Mouse (Mus musculus): ENCODE results near the gene Vps52.

The Vps52 gene

GRCm38 (mm10) chr17:33955555-33956214, at the start of gene Vps52, which contains the start of gene Rps18:
Gene Vps52, plus strand, starts transcription at chr17:33955812.
Gene Rps18, minus strand, starts transcription at chr17:33956001.
- DNase-seq (ENCODE audit: low spot score): peak; percentile 95

GRCm38 (mm10) chr17:33908331-33909076, 47.1 kb upstream of the Vps52 start:
- no peak for DNase-seq (ENCODE audit: low spot score)

DNA sequence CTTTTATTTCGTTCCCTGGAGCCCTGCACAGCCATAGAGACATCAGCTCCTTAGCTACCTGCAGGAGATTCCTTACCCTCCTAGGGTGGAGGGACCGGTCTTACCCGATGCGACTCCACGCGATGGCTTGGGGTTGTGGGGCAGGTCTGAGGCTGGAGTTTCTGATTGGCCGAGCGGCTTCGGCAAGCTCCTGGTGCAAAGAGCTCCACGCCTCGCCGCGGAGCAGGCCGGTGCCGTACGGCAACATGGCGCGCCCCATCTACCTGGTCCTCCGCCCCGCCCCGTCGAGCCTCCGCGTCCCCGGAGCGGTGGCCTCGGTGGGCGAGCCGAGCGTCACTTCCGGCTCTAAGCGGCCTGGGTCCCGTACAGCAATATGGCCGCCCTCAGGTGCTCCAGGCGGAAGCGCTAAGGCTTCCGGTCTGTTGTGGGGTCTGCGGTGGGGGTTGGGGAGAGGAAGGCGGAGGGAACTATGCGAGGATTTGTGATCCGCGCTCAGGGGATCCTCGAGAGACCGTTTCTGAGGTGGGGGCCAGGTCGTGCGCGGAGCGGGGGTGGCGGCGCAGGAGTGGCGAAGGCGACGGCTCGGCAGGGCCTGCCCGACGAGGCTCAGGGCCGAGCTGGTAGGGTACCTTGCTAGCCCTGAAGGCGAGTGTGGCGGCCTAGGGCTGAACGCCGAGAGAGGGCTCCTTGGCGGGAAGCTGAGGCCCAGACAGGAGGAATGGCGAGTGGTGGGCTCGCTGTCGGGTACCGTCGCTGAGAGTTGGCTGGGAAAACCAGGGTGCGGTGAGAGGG, 46.3 kb upstream of the Vps52 start, which contains the start of gene Daxx:
TSS of gene Daxx (plus strand) at position 338 of the 792 bp plus-strand sequence.
- DNase-seq (ENCODE audit: low spot score): peak; percentile 88

GRCm38 (mm10) chr17:33909869-33910250, 45.8 kb upstream of the Vps52 start:
- DNase-seq (ENCODE audit: low spot score): no peak

DNA sequence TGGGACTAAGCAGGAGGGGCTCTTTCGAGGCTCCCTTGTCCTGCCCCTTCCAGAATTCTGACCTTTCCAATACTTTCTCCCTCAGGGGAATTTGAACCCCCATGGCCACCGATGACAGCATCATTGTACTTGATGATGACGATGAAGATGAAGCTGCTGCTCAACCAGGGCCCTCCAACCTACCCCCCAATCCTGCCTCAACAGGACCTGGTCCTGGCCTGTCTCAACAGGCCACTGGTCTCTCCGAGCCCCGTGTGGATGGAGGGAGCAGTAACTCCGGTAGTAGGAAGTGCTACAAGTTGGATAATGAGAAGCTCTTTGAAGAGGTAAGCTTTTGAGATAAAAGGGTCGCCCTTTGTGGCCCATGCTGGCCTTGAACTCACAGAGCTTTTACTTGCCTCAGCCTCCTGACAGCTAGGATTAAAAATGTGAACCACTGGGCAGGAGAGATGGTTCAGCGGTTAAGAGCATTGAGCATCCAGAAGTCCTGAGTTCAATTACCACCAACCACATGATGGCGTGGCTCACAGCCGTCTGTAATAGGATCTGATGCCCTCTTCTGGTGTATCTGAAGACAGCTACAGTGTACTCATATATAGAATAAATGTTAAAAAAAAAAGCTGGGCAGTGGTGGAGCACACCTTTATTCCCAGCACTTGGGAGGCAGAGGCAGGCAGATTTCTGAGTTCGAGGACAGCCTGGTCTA, 45.1 kb upstream of the Vps52 start:
- DNase-seq (ENCODE audit: low spot score): no peak

GRCm38 (mm10) chr17:33911052-33911812, 44.4 kb upstream of the Vps52 start:
- DNase-seq (ENCODE audit: low spot score): no peak

- no peak for DNase-seq (ENCODE audit: low spot score)
These were observed 43.7 kb upstream of the Vps52 start for GRCm38 (mm10) chr17:33911813-33912414.

GRCm38 (mm10) chr17:33913264-33913663, 42.3 kb upstream of the Vps52 start:
- DNase-seq (ENCODE audit: low spot score): no peak

DNA sequence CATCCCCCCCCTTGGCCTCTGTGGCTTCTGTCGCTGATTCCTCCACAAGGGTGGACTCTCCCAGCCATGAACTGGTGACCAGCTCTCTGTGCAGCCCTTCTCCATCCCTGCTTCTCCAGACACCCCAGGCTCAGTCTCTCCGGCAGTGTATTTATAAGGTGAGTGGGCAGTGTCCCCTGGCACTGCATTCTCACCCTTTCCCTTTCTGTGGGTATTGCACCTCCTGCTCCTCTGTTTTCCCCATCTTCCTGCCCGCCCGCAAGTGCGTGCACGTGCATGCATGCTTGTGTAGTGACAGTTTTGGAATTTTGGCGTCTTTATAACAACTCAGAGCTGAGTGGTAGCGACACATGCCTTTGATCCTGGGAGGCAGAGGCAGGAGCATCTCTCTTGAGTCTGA, 41.7 kb upstream of the Vps52 start:
- no peak for DNase-seq (ENCODE audit: low spot score)

- no peak for DNase-seq (ENCODE audit: low spot score)
These were observed 40.6 kb upstream of the Vps52 start for GRCm38 (mm10) chr17:33914969-33915391.

- DNase-seq (ENCODE audit: low spot score): peak; percentile 91
These were observed 39.9 kb upstream of the Vps52 start, which contains the start of the genes Tapbp and Zbtb22 for GRCm38 (mm10) chr17:33915671-33916250. Gene Tapbp, plus strand, starts transcription at chr17:33915899. Gene Zbtb22, plus strand, starts transcription at chr17:33915904.

- no peak for DNase-seq (ENCODE audit: low spot score)
These were observed 39.3 kb upstream of the Vps52 start for GRCm38 (mm10) chr17:33916294-33916693.

DNA sequence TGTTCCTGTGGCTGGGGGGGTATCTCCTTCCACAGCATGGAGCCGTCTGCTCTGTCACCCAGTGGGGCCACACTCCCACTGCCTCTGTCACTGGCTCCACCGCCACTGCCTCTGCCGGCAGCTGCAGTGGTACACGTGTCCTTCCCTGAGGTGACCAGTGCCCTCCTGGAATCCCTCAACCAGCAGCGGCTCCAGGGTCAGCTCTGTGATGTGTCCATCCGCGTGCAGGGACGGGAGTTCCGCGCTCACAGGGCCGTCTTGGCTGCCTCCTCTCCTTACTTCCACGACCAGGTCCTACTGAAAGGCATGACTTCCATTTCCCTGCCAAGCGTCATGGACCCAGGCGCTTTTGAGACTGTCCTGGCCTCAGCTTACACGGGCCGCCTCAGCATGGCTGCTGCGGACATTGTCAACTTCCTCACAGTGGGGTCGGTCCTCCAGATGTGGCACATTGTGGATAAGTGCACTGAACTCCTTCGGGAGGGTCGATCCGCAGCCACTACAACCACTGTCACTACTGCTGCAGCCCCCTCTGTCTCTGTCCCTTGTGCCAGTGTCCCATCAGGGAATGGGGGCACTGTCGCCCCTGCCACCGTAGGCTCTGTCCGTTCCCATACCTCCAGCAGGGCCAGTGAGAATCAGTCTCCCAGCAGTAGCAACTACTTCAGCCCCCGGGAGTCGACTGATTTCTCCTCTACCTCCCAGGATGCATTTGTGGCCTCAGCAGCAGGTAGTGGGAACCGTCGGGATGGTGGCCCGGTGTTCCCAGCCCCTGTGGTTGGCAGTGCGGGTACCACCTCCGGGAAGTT, 38.6 kb upstream of the Vps52 start:
- no peak for DNase-seq (ENCODE audit: low spot score)

GRCm38 (mm10) chr17:33917656-33918292, 37.8 kb upstream of the Vps52 start:
- no peak for DNase-seq (ENCODE audit: low spot score)

DNA sequence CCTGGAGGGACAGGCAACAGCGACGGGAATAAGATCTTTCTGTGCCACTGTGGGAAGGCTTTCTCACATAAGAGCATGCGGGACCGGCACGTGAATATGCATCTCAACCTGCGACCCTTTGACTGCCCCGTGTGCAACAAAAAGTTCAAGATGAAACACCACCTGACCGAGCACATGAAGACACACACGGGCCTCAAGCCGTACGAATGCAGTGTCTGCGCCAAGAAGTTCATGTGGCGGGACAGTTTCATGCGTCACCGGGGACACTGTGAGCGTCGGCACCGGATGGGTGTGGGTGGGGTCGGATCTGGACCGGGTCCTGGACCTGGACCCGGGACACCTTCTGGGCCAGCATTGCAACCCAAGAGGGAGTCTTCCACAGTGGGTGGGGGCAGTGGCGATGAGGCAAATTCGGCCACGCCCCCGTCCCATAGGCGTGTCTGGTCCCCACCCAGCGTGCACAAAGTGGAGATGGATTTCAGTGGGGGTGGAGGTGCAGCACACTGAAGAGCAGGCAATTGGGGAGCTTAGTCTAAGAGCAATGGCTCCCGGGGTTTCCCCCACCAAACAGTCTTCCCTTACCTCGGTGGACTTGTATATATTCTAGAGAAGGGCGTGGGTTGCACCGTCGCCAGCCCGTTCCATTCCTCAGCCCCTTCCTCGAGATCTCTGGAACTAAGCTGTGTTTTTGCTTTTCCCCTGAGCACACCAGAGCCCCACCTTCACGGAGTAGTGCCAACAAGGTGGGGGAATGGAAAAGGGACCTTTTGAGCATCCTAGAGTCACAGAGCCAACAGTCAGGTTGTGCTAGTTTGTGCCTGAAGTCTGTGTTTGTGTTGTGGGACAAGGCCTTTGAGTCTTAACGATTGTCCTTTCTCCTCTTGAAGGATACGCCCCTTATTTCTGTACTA, 37.1 kb upstream of the Vps52 start:
- no peak for DNase-seq (ENCODE audit: low spot score)

- DNase-seq (ENCODE audit: low spot score): no peak
These were observed 36.0 kb upstream of the Vps52 start for GRCm38 (mm10) chr17:33919351-33920281.

Data from layer of hippocampus, adult 9-10 months (tissue).